Mouse (Mus musculus): ENCODE measurements around the gene Klhdc9.
"Not testable (repeated sequence)": the region's sequence is repeated elsewhere in the genome, so short reads cannot be mapped to it uniquely, and the experiment has no call there.

The Klhdc9 gene

DNA sequence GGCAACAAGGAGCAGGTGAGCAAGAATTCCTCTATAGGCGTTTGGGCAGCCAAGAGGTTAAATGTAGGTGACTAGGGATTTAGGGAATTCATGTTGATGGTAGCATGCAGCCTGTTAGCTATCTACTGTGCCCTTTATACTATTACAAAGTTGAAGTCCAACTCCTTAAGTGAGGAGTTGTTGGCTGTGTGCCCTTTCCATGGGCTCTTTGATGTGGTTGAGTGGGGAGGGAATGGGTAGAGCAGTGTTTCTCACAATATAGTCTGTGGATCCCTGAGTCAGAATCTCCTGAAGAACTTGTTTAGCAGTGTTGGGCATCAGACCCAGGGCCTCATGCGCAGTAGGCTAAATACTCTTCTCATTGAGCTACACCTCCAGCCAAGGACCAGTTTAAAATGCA is 3.8 kb downstream of the Klhdc9 start:
- DNase-seq (ENCODE audit: low spot score): no peak

- no peak for DNase-seq (ENCODE audit: low spot score)
These were observed 4.7 kb downstream of the Klhdc9 start for GRCm38 (mm10) chr1:171355812-171356340.

DNA sequence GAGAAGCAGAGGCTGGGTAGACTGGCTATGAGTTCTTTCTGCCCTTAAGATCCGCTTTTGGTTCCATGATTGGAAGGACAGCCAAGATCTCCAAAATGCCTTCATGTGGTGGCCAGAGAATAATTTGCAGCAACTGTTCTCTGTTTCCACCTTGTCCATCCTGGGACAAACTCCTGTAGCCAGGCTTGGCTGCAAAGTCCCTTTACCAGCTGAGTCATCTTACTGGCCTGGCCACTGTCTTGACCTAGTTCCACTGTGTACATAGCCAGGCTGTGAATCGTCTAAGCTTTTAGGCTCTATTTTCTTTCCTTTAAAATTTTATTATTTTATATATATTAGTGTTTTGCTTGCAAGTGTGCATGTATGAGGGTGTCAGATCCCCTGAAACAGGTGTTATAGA is 11.4 kb downstream of the Klhdc9 start:
- DNase-seq (ENCODE audit: low spot score): no peak

- no peak for DNase-seq (ENCODE audit: low spot score)
These were observed 11.9 kb downstream of the Klhdc9 start for GRCm38 (mm10) chr1:171348665-171349064.

DNA sequence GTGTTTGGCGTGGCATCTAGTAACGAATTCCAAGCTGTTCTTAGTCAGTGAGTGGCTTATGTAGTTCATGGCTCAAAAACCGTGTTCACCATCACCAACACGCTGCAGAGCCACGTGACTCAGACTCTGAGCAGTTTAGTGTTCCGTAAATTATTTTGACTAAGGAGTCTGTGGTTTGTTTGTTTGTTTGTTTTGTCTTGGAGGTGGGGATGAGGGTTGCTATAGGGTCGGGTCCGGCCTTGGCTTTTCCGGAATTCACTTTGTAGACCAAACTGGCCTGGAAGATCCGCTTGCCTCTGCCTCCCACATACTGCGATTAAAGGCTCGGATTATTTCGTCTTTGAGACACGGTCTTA is 14.5 kb downstream of the Klhdc9 start:
- DNase-seq (ENCODE audit: low spot score): no peak

GRCm38 (mm10) chr1:171345225-171346094 is 15.1 kb downstream of the Klhdc9 start, which contains the start of the genes Nit1 and Pfdn2:
TSS of gene Nit1 (minus strand) at chr1:171345646.
TSS of gene Pfdn2 (plus strand) at chr1:171345670.
- DNase-seq (ENCODE audit: low spot score): peak; percentile 81

DNA sequence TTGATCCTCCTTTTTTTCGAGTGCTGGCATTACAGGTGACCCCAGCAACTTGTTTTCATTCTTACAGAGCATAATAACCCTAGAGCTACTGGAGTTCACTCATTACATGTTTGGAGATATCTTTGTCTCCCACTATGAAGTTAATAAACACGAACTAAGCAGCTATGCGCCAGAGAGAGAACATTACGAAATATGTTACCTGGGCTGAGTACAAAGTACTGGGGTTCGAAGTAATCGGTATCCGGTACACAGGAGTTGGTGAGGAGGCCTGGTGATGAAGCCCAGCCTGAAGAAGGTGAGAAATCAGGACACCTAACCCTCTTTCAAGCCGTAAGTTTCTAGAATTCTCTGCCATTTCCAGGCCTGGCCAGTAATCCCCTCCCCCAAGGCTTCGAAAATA is 15.9 kb downstream of the Klhdc9 start:
- no peak for DNase-seq (ENCODE audit: low spot score)

DNA sequence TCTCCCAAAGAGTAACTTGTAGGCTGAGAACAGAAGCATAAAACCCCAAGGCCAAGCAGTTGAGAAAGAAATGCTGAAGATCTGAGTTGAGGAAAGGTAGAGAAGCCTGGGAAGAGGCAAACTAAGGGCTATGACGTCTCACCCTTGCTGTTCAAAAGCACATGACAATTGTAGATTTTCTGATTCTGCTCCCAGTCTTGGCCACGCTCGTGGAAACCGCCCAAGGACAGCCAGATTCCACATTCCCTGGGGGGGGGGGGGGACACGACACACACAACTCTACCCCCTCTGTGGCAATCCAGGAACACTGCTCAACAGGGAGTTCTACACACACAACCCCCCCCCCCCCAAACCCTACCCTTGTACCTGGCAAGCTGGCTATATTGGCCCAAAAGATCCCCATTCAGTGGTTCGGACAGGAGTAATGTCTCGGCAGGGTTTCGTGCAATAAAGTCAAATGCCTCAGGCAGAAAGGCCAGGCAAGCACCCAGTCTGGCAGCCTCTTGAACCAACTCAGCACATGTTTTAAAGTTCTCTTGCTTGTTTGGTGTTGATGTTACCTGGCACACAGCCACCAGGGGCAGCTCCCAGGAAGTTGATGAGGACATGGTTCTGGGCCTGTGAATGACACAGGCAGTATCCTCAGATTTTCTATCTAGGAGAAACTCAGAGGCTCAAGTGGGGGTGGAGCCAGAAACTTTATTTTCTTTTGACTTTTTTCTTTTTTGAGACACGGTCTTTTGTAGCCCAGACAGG is 16.5 kb downstream of the Klhdc9 start:
- no peak for DNase-seq (ENCODE audit: low spot score)

DNA sequence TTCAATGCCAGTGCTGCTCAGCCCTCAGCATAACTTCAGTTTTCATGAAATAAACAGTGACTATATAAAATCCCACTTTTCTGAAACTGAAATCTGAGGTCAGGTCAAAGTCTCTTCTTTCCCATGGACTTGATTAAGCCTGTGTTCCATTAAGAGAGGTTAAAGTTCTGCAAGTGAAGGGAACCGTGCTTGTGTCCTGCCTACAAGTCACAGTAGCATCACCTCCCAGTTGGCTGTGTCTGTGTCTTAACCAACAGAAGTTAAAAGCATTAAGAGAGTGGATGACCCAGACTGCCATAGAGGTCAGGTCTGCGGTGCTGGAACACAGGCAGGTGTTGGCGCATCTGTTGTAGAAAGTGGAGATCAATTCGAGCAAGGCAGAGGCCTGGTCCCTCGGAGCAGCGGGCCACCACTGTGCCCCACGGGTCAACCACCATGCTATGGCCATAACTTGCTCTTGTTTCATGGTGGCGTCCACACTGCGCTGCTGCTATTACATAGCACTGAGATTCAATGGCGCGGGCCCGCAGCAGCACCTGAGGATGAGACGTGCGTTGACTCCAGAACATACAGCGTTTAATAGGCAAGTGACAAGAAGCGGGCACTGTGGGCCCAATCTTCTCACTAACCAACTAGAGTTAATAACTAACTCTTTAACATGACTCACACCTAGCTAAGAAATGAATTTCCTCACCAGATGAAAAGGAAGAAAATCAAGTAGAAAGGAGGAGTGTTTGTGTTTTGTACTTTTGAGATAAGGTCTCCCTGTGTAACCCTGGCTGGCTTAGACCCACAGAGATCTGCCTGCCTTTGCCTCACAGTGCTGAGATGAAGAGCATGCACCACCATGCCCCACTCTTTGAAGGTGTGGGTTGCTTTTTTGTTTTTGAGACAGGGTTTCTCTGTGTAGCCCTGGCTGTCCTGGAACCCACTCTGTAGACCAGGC is 18.1 kb downstream of the Klhdc9 start:
- no peak for DNase-seq (ENCODE audit: low spot score)

GRCm38 (mm10) chr1:171330216-171330560 is 30.4 kb downstream of the Klhdc9 start:
- no peak for DNase-seq (ENCODE audit: low spot score)

DNA sequence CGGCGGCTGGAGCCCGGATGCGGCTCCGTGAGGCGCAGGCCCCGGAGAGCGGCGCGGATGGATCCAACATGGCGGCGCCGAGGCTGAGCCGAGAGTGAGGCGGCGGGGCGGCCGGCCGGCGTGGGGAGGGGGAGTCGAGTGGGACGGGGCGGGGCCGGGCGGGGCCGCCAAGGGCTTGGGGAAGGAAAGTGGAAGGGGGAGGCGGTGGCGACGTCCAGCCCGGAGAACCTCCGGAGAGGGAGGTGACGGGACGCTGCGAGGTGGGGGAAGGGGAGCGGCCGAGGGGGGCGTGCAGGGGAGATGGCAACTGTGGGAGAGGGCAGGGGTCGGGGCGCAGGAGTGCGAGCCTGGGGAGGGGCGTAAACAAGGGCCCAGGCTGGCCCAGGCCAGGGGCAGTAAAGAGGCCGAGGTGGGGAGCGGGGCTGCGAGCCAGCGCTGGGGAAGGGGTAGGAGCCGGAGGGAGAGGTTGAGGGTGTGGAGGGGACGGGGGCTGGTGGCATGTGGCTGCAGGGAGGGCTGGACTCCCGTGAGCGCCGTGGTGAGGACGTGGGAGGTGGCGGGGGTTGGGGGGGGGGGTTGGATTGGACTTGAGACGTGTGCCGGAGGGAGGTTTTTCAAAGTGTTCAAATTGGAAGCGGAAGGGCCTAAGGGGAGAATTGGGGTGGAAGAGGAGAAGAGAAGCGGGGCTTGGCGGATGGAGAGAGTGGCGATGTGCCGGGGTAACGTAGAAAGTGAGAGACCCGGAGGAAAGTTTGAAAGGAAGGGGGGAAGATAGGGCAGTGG is 31.0 kb downstream of the Klhdc9 start:
- DNase-seq (ENCODE audit: low spot score): no peak

DNA sequence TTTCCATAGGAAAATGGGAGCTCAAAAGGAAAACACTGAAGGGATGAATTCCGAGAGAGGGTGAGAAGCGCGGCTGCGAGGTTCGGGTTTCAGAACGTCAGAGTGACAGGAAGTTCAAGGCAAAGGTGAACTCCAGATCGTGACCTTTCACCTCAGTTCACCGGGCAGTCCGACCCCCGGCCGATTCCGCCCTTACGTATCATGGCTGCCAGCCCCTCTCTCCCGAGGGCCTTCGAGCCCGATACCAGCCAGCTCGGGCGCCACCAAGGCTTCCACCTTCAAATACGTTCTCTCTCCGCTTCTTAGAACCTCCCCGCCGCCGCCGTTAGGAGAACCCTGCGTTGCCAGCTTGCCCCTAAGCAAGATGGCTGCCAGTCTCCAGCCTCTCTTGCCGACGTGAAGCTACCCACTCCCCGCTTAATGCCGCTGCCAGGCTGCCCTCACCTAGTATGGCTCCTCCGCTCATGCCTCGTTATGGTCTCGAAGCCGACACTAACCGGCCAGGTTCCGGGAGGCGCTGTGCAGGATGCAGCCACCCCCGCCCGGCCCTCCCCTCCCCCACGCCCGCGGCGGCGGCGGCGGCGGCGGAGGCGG is 31.7 kb downstream of the Klhdc9 start, which contains the start of gene Dedd:
Dedd (plus strand) TSS at position 307 of the 594 bp plus-strand sequence.
- peak; percentile 93 for DNase-seq (ENCODE audit: low spot score)

- DNase-seq (ENCODE audit: low spot score): no peak
These were observed 32.4 kb downstream of the Klhdc9 start for GRCm38 (mm10) chr1:171328244-171328643.

- not testable (repeated sequence) for DNase-seq (ENCODE audit: low spot score)
These were observed 34.0 kb downstream of the Klhdc9 start for GRCm38 (mm10) chr1:171326588-171326987.

GRCm38 (mm10) chr1:171325571-171325970 is 35.0 kb downstream of the Klhdc9 start:
- no peak for DNase-seq (ENCODE audit: low spot score)

- DNase-seq (ENCODE audit: low spot score): no peak
These were observed 38.6 kb downstream of the Klhdc9 start for GRCm38 (mm10) chr1:171322012-171322411.

GRCm38 (mm10) chr1:171321415-171321814 is 39.2 kb downstream of the Klhdc9 start:
- no peak for DNase-seq (ENCODE audit: low spot score)

GRCm38 (mm10) chr1:171320151-171320550 is 40.4 kb downstream of the Klhdc9 start:
- DNase-seq (ENCODE audit: low spot score): no peak

DNA sequence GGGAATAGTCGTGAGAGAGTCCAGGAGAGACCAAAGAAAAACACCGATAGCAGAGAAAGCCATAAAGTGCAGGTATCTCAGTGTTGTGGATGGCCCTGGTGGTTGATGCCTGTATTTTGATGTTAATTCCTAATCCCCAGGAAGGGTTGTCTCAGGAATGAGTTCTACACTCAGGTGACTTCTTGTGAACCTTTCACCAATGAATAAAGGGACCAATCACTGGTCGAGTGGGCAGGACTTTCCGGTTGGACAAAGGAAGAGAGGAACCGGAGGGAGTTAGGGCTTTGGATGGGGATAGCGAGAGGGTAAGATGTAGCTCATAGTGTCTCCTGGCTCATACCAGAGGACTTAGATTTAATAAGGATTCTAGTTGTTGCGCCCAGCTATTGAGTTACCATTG is 40.9 kb downstream of the Klhdc9 start:
- no peak for DNase-seq (ENCODE audit: low spot score)

DNA sequence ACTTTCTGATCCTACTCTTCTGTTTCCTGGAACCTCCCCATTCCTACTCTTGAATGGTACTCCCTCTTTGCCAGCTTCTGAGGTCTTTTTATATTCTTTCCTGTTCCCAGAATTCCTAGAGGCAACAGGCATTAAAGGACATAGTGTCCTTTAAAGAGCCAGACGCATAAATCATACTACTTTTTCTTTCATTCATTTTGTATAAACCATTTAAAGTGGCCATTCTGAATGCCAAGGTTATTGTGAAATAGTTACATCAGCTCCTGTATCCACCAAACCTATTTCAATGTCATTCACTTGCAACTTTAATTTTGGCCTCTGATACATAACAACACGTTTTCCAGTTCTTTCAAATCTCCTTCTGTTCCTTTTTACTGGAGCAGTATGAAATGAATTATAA is 51.3 kb downstream of the Klhdc9 start:
- DNase-seq (ENCODE audit: low spot score): no peak
